Mouse (Mus musculus) erythroblast, adult 5-6 weeks (primary cell): ENCODE measurements around the gene Stra8. TPM values are rescaled to one million over a fixed set of nuclear protein-coding genes. Genes with fewer than 3 reads are reported as not detected.

Experiments used
- ATAC-seq: replicated peaks from 2 replicates; pipeline ENCODE4 v1.8.0; 2016; ENCODE audit warnings: moderate number of reproducible peaks, mild to moderate bottlenecking, moderate TSS enrichment, inconsistent platforms; ENCODE audit not compliant: poor library complexity, low FRiP score, severe bottlenecking
- total RNA-seq, 2 experiments: library from RNA; stranded (forward) in 1 of 2; stranded (reverse) in 1 of 2; fragments of 150-400 nt in 1 of 2; fragments of 200-764, 138-1000 nt in 1 of 2; gene quantifications; 2 replicates each; pipeline versions ENCODE4 v1.2.3 to v1.2.4; 2015 to 2017; ENCODE audit warnings: low replicate concordance in 2 of 2

The Stra8 gene
- total RNA-seq, 2 experiments from 2014 or later = not detected

DNA sequence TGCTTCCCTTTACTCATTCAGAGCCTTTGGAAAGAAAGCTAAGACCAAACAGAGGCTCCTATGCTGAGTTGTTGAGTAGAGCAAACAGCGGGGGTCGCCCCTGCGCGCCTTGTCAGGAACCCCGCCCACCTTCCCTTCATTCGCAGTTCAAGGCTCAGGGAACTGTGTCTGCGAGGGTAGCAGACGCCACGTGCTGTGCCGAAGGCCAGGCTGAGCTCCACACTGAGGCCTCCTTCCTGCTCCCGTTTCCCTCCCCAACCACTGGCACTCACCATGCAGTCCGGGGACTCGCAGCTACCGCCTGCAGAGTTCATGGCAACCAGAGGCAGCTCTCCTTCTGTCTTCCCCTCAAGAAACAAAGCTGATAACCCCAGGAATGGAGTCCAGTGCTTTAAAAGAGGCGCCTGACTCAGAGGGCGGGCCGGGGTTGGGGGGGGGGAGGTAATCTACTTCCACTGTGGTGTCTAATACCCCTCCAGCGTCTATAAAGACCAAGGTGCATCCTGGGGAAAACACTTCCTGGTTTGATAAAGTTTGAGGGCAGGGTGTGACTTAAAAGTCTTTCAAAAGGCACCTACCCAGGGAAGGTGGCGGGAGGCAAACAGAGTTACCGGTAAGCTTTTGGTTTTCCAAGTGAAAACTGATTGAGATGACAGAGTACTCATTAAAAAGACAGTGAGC is 68.3 kb downstream of the Stra8 start, which contains the start of gene Slc23a4:
Slc23a4 (minus strand) TSS at position 324 of the 681 bp plus-strand sequence.
- ATAC-seq = no peak

Other genes starting within 250 kb of the Stra8 start
- gene Agbl3, start 139.7 kb upstream of the Stra8 start, total RNA-seq (2015; ENCODE audit: low replicate concordance) = 1.2 and 4.4 TPM in 2 replicates
- gene Agbl3, start 139.7 kb upstream of the Stra8 start, total RNA-seq (2017; ENCODE audit: low replicate concordance) = 2.0 and 4.6 TPM in 2 replicates
- 45.5 and 64.6 TPM in 2 replicates for gene Tmem140, start 57.0 kb upstream of the Stra8 start, total RNA-seq (2015; ENCODE audit: low replicate concordance)
- 56.7 and 80.9 TPM in 2 replicates for gene Tmem140, start 57.0 kb upstream of the Stra8 start, total RNA-seq (2017; ENCODE audit: low replicate concordance)
- gene Cyren, start 42.1 kb upstream of the Stra8 start, total RNA-seq (2015; ENCODE audit: low replicate concordance) = 4.0 and 8.1 TPM in 2 replicates
- 5.8 and 9.8 TPM in 2 replicates for gene Cyren, start 42.1 kb upstream of the Stra8 start, total RNA-seq (2017; ENCODE audit: low replicate concordance)
- 35.7 and 37.4 TPM in 2 replicates for gene Wdr91, start 9.3 kb upstream of the Stra8 start, total RNA-seq (2015; ENCODE audit: low replicate concordance)
- gene Wdr91, start 9.3 kb upstream of the Stra8 start, total RNA-seq (2017; ENCODE audit: low replicate concordance) = 53.2 and 72.1 TPM in 2 replicates
- gene Slc23a4, start 68.2 kb downstream of the Stra8 start, total RNA-seq (2015; ENCODE audit: low replicate concordance) = not detected in 2 replicates
- 0.26 TPM in 1 of 2 replicates, not detected in the other for gene Slc23a4, start 68.2 kb downstream of the Stra8 start, total RNA-seq (2017; ENCODE audit: low replicate concordance)
- gene Cnot4, start 213.6 kb downstream of the Stra8 start, total RNA-seq (2015; ENCODE audit: low replicate concordance) = 55.8 and 71.1 TPM in 2 replicates
- gene Cnot4, start 213.6 kb downstream of the Stra8 start, total RNA-seq (2017; ENCODE audit: low replicate concordance) = 36.7 and 42.4 TPM in 2 replicates